Mouse (Mus musculus): ENCODE results near the gene Kcnc1. TPM values are rescaled to one million over a fixed set of nuclear protein-coding genes. Genes with fewer than 3 reads are reported as not detected.

Kcnc1 gene
- polyA plus RNA-seq, 1 experiment = 0.23 TPM

DNA sequence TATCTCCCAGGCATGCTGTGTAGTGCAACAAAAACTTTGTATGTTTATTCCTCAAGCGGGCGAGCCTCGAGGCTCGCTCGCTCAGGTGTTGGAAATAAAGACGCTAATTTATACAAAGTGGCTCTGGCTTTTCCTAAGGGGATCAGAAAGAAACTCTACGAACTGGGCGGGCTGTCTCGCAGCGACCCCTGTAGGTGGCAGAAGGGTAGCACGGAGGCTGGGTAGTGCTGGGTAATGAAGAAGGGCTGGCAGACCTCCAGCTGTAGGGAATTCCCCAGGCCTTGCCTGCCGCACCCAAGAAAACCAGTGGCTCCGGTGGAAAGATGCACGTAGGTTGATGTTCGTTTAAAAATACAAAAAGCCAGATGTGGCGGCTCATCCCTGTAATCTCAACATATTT, 17.3 kb upstream of the Kcnc1 start:
- Histone ChIP-seq H3K4me3 (ENCODE audit: insufficient read depth, low read depth, low read length) (no peak overlapping the region), H3K27me3 (replicated peaks; ENCODE audit: control insufficient read depth, insufficient read depth, low read length) (no peaks in the 10 kb centered on the region; the same call in 1 of the 2 replicates), H3K36me3 (ENCODE audit: control insufficient read depth, insufficient read depth, low read length) (no peaks in the 10 kb centered on the region), H3K27ac (ENCODE audit: insufficient read depth, low read depth, low read length) (no peak overlapping the region), H3K4me1 (ENCODE audit: control insufficient read depth, insufficient read depth, low read length) (no peaks in the 10 kb centered on the region)
- DNase-seq = peak; percentile 38
- no peak for TF ChIP-seq POLR2A (IDR thresholded peaks at IDR 0.05; ENCODE audit: low read depth, low read length)
- WGBS = 5% methylated on average over 16 of the region's 16 CpGs

DNA sequence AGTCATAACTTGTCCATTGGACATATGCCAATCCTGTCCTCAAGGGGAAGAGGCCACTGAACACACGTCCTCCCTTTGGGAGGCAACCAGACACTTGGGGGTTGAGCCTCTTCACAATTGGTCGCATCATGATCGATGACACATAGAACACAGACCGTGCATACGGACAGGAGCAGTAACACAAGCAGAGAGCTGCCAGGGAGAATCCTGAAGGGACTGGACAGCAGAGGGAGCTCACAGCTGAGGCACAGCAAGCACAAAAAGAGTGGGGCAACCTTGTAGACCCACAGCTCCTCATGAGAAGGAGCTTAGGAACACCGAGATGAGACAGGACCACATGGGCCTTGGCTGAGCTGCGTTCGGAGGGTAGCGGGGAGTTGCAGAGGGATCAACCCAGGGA, 15.7 kb upstream of the Kcnc1 start:
- no peak for DNase-seq
- H3K27me3 ChIP-seq (replicated peaks; ENCODE audit: control insufficient read depth, insufficient read depth, low read length) = no peaks in the 10 kb centered on the region; the same call in 1 of the 2 replicates
- H3K4me1 ChIP-seq (ENCODE audit: control insufficient read depth, insufficient read depth, low read length) = no peaks in the 10 kb centered on the region
- H3K4me3 ChIP-seq (ENCODE audit: insufficient read depth, low read depth, low read length) = no peak overlapping the region
- TF ChIP-seq CTCF (conservative IDR thresholded peaks at IDR 0.05; ENCODE audit: insufficient read depth, insufficient read length, low read depth, low read length) = no peak
- no peak for TF ChIP-seq POLR2A (IDR thresholded peaks at IDR 0.05; ENCODE audit: low read depth, low read length)
- WGBS = 60% methylated on average over 9 of the region's 9 CpGs
- no peaks in the 10 kb centered on the region for H3K36me3 ChIP-seq (ENCODE audit: control insufficient read depth, insufficient read depth, low read length)
- no peak overlapping the region for H3K27ac ChIP-seq (ENCODE audit: insufficient read depth, low read depth, low read length)

DNA sequence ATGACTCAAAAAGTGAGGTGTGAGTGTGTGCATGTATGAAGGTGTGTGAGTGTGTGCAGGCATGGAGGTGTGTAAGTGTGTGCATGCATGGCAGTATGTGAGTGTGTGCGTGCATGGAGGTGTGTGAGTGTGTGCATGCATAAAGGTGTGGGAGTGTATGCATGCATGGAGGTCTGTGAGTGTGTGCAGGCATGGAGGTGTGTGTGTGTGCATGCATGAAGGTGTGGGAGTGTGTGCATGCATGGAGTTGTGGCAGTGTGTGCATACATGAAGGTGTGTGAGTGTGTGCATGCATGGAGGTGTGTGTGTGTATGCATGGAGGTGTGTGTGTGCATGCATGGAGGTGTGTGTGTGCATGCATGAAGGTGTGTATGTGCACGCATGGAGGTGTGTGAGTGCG, 8.9 kb upstream of the Kcnc1 start:
- Histone ChIP-seq H3K27ac (ENCODE audit: insufficient read depth, low read depth, low read length) (no peak overlapping the region), H3K36me3 (ENCODE audit: control insufficient read depth, insufficient read depth, low read length) (no peaks in the 10 kb centered on the region), H3K27me3 (replicated peaks; ENCODE audit: control insufficient read depth, insufficient read depth, low read length) (no peaks in the 10 kb centered on the region), H3K4me3 (ENCODE audit: insufficient read depth, low read depth, low read length) (no peak overlapping the region), H3K4me1 (ENCODE audit: control insufficient read depth, insufficient read depth, low read length) (no peaks in the 10 kb centered on the region)
- TF ChIP-seq POLR2A (IDR thresholded peaks at IDR 0.05; ENCODE audit: low read depth, low read length) = no peak
- TF ChIP-seq CTCF (conservative IDR thresholded peaks at IDR 0.05; ENCODE audit: insufficient read depth, insufficient read length, low read depth, low read length) = no peak
- DNase-seq = no peak
- 83% methylated on average over 3 of the region's 3 CpGs for WGBS

DNA sequence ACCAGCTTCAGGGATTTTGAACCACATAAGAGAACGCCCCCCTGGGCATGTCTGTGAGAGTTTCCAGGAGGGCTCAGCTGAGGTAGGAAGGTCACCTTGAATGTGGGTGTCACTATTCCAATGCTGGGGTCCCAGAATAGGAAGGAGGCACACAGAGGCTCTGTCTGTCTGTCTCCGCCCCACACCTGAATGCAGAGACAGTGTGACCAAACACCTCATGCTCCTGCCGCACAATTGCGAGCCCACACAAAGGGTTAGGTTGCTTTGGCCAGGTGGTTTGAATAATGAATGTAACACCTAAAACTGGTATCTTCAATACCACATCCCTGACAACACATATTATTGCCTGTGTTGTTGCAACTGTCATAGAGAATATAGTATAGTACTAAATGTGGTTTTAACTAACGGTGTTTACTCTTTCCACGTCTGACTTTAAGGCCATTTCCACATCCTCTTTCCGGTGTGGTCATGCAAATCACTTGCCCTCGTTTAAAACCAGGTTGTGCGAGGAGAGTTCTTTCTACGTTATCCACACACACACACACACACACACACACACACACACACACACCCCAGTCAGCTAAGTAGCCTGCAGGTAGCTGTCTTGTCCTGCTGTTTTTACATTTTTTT, 6.7 kb upstream of the Kcnc1 start:
- no peak for TF ChIP-seq POLR2A (IDR thresholded peaks at IDR 0.05; ENCODE audit: low read depth, low read length)
- no peak for TF ChIP-seq CTCF (conservative IDR thresholded peaks at IDR 0.05; ENCODE audit: insufficient read depth, insufficient read length, low read depth, low read length)
- no peaks in the 10 kb centered on the region for H3K36me3 ChIP-seq (ENCODE audit: control insufficient read depth, insufficient read depth, low read length)
- H3K4me1 ChIP-seq (ENCODE audit: control insufficient read depth, insufficient read depth, low read length) = no peaks in the 10 kb centered on the region
- H3K27ac ChIP-seq (ENCODE audit: insufficient read depth, low read depth, low read length) = no peak overlapping the region
- 66% methylated on average over 10 of the region's 10 CpGs for WGBS
- no peak overlapping the region for H3K4me3 ChIP-seq (ENCODE audit: insufficient read depth, low read depth, low read length)
- H3K27me3 ChIP-seq (replicated peaks; ENCODE audit: control insufficient read depth, insufficient read depth, low read length) = no peaks in the 10 kb centered on the region
- no peak for DNase-seq

DNA sequence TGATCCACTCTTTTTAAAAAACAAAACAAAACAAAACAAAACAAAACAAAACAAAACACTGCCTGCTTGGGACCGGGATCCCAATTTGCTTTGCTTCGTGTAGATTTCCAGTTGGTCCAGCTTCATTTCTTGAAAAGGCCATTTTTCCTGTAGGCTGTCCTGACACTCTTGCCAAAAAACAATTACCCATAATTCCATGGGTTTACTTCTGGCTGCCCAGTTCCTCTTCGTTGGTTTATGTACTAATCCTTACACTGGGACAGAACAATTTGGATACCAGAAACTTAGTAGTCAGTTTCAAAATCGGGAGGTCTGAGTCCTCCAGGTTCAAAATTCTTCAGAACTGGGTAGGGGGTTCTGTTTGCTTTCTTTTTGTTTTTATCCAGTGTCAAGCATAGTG, 6.1 kb upstream of the Kcnc1 start:
- Histone ChIP-seq H3K27me3 (replicated peaks; ENCODE audit: control insufficient read depth, insufficient read depth, low read length) (no peaks in the 10 kb centered on the region), H3K4me3 (ENCODE audit: insufficient read depth, low read depth, low read length) (no peak overlapping the region), H3K36me3 (ENCODE audit: control insufficient read depth, insufficient read depth, low read length) (no peaks in the 10 kb centered on the region), H3K4me1 (ENCODE audit: control insufficient read depth, insufficient read depth, low read length) (no peaks in the 10 kb centered on the region), H3K27ac (ENCODE audit: insufficient read depth, low read depth, low read length) (no peak overlapping the region)
- DNase-seq = no peak
- no peak for TF ChIP-seq POLR2A (IDR thresholded peaks at IDR 0.05; ENCODE audit: low read depth, low read length)
- TF ChIP-seq CTCF (conservative IDR thresholded peaks at IDR 0.05; ENCODE audit: insufficient read depth, insufficient read length, low read depth, low read length) = no peak
- 48% methylated on average over 4 of the region's 4 CpGs for WGBS

DNA sequence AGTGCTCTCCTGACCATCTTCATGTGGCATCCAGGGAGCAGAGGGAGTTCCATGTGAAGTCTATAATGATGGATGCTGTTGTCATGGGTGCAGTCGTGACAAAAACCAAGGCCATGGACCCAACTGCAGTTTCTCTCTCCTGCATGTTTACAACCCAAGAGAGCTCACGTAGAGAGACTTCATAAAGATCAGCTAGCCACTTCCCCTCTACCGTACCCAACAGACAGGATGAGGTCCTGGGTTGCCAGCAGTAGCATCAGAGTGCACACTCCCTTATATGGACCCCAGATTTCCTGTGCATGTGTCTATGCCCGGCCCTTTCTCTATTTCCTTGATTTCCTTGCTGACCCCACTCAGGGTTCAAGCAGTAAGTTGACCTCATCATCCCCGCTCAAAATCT, 4.6 kb upstream of the Kcnc1 start:
- H3K27me3 ChIP-seq (replicated peaks; ENCODE audit: control insufficient read depth, insufficient read depth, low read length) = peaks cover 1% of the 10 kb centered on the region; the same call in 1 of the 2 replicates
- no peak for TF ChIP-seq CTCF (conservative IDR thresholded peaks at IDR 0.05; ENCODE audit: insufficient read depth, insufficient read length, low read depth, low read length)
- TF ChIP-seq POLR2A (IDR thresholded peaks at IDR 0.05; ENCODE audit: low read depth, low read length) = no peak
- WGBS = 48% methylated on average over 5 of the region's 5 CpGs

DNA sequence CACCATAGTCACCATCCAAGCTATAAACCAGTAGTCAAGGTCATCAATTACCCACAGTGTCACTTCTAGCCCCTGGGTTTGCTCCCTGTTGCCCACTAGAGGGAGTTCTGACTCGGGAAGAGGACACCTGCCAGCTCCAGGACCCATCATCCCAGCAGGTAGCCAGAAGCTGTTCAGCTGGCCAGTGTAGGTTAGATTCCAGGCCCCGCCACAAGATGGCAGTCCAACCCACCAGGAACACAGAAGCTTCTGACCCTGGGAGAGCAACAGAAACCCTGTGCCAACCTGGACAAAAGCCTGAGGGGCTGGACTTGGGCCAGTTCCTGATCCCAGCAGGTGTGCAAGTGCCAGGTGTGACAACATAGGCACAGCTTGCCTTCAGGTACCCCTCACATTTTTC, 3.2 kb upstream of the Kcnc1 start:
- Histone ChIP-seq H3K27ac (ENCODE audit: insufficient read depth, low read depth, low read length) (no peak overlapping the region), H3K4me1 (ENCODE audit: control insufficient read depth, insufficient read depth, low read length) (no peaks in the 10 kb centered on the region), H3K27me3 (replicated peaks; ENCODE audit: control insufficient read depth, insufficient read depth, low read length) (peaks cover 1% of the 10 kb centered on the region; the same call in 1 of the 2 replicates), H3K36me3 (ENCODE audit: control insufficient read depth, insufficient read depth, low read length) (no peaks in the 10 kb centered on the region), H3K4me3 (ENCODE audit: insufficient read depth, low read depth, low read length) (no peak overlapping the region)
- peak; percentile 90 for DNase-seq
- TF ChIP-seq POLR2A (IDR thresholded peaks at IDR 0.05; ENCODE audit: low read depth, low read length) = no peak
- TF ChIP-seq CTCF (conservative IDR thresholded peaks at IDR 0.05; ENCODE audit: insufficient read depth, insufficient read length, low read depth, low read length) = peak; percentile 91
- WGBS = 0% methylated on average over 2 of the region's 2 CpGs

More for the DNA sequence above, 4.6 kb upstream of the Kcnc1 start:
- no peaks in the 10 kb centered on the region for H3K36me3 ChIP-seq (ENCODE audit: control insufficient read depth, insufficient read depth, low read length)
- no peak overlapping the region for H3K4me3 ChIP-seq (ENCODE audit: insufficient read depth, low read depth, low read length)
- H3K27ac ChIP-seq (ENCODE audit: insufficient read depth, low read depth, low read length) = no peak overlapping the region
- no peaks in the 10 kb centered on the region for H3K4me1 ChIP-seq (ENCODE audit: control insufficient read depth, insufficient read depth, low read length)
- no peak for DNase-seq
